Mouse (Mus musculus) lung, embryonic 15.5 days (tissue): Measurements from ENCODE around the gene Srgap3. TPM values are rescaled to one million over a fixed set of nuclear protein-coding genes. Genes with fewer than 3 reads are reported as not detected.

Source experiments
- ATAC-seq: fragments of 200-750 bp; cut with Nextera tagmentation; 2 replicates; pipeline ENCODE4 v1.8.0; 2017; ENCODE audit warnings: moderate number of reproducible peaks, borderline replicate concordance; ENCODE audit not compliant: low FRiP score, low TSS enrichment; ENCODE audit errors: extremely low read depth
- H3K27ac ChIP-seq: fragments of 300-500 bp; sonication (generic); 2 replicates; pipeline ENCODE4 v1.5.1; 2015; ENCODE audit warnings: moderate library complexity, mild to moderate bottlenecking, inconsistent platforms
- H3K27me3 ChIP-seq: fragments of 300-500 bp; sonication (generic); 2 replicates; pipeline ENCODE4 v1.6.1; 2015; ENCODE audit warnings: inconsistent platforms
- H3K36me3 ChIP-seq: fragments of 300-500 bp; sonication (generic); 2 replicates; pipeline ENCODE4 v1.6.1; 2015; ENCODE audit warnings: inconsistent platforms
- H3K4me1 ChIP-seq: fragments of 300-500 bp; sonication (generic); 2 replicates; pipeline ENCODE4 v1.6.1; 2015; ENCODE audit warnings: inconsistent platforms
- H3K4me2 ChIP-seq: fragments of 300-500 bp; sonication (generic); 2 replicates; pipeline ENCODE4 v1.6.1; 2015; ENCODE audit warnings: inconsistent platforms, mild to moderate bottlenecking, moderate library complexity
- H3K4me3 ChIP-seq: fragments of 300-500 bp; sonication (generic); 2 replicates; pipeline ENCODE4 v1.5.1; 2015; ENCODE audit warnings: mild to moderate bottlenecking, inconsistent platforms
- H3K9ac ChIP-seq: fragments of 300-500 bp; sonication (generic); 2 replicates; pipeline ENCODE4 v1.6.1; 2015; ENCODE audit warnings: inconsistent platforms
- H3K9me3 ChIP-seq: fragments of 300-500 bp; sonication (generic); 2 replicates; pipeline ENCODE4 v1.6.1; 2016; ENCODE audit warnings: inconsistent platforms
- WGBS: fragments of 180-500 bp; shearing (Covaris S2); methylation state at CpG from one replicate; pipeline ENCODE4 v1.1.7; 2015; 5-methylcytosine and 5-hydroxymethylcytosine counted together
- polyA plus RNA-seq: library from polyadenylated mRNA; unstranded; fragments of >200 nt; fragmentation: Nextera tagmentation; extraction: Ambion mirVana; gene quantifications from 2 replicates; pipeline ENCODE4 v1.2.1, GENCODE M21; 2015

The Srgap3 gene
- polyA plus RNA-seq, 1 experiment from 2014 or later: 2.5 TPM

DNA sequence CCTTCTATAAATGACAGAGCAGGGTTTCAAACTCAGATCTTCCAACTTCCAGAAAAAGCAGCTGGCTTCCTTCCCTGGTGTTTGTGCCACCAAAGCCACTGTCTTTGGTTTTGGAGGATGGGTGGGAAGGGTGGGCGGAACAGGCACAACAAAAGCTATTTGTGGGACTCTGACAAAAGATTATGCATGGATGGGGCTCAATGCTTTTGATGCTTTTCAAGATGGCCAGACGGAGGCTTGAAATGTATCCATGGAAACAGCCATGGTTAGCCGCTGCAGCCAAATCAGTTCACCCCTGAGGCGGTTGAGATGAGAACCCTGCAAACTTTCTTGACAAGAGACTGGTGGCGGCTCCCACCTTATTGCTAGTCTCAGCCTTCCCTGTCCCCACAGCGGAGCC is 46.8 kb downstream of the Srgap3 start:
- WGBS: 91% methylated on average over 6 of the region's 6 CpGs

GRCm38 (mm10) chr6:112899711-112900110 is 47.4 kb downstream of the Srgap3 start:
- WGBS: 65% methylated on average over 1 of the region's 1 CpGs
- Histone ChIP-seq H3K27me3 (no peaks in the 10 kb centered on the region), H3K27ac (no peak overlapping the region), H3K9me3 (no peaks in the 10 kb centered on the region), H3K4me1 (peaks cover 15% of the 10 kb centered on the region), H3K4me3 (no peak overlapping the region), H3K4me2 (no peak overlapping the region), H3K9ac (no peak overlapping the region), H3K36me3 (no peaks in the 10 kb centered on the region)
- ATAC-seq: no peak

More for the DNA sequence above, 46.8 kb downstream of the Srgap3 start:
- H3K9me3 ChIP-seq: no peaks in the 10 kb centered on the region
- no peaks in the 10 kb centered on the region for H3K27me3 ChIP-seq
- no peak overlapping the region for H3K4me2 ChIP-seq
- ATAC-seq: no peak
- H3K27ac ChIP-seq: no peak overlapping the region
- no peak overlapping the region for H3K4me3 ChIP-seq
- H3K4me1 ChIP-seq: peaks cover 15% of the 10 kb centered on the region
- H3K9ac ChIP-seq: no peak overlapping the region
- H3K36me3 ChIP-seq: no peaks in the 10 kb centered on the region

GRCm38 (mm10) chr6:112899276-112899675 is 47.8 kb downstream of the Srgap3 start:
- Histone ChIP-seq H3K27me3 (no peaks in the 10 kb centered on the region), H3K27ac (no peak overlapping the region), H3K4me1 (peaks cover 15% of the 10 kb centered on the region), H3K36me3 (no peaks in the 10 kb centered on the region), H3K4me3 (no peak overlapping the region), H3K9me3 (no peaks in the 10 kb centered on the region), H3K9ac (no peak overlapping the region), H3K4me2 (no peak overlapping the region)
- WGBS: 66% methylated on average over 5 of the region's 5 CpGs
- ATAC-seq: no peak

DNA sequence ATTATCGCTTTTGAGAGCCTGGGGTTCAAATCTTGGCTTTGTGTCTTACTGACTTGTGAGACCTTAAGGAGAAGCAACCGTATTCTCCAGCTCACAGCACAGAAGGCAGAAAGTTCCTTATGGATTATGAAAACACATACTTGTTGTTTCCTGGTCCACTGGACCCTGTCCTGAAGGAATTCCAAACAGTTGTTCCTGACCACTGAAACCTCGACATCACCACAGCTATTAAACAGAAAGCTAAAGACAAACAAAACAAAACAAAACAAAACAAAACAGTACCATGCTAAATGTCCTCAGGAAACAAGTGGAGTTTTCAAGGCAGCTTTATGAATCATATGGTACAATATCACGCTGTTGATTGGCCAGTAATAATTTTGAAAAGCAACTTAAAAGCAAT is 48.6 kb downstream of the Srgap3 start:
- no peak for ATAC-seq
- H3K4me3 ChIP-seq: no peak overlapping the region

GRCm38 (mm10) chr6:112896372-112896771 is 50.7 kb downstream of the Srgap3 start:
- Histone ChIP-seq H3K36me3 (no peaks in the 10 kb centered on the region), H3K9ac (no peak overlapping the region), H3K4me3 (no peak overlapping the region), H3K27me3 (no peaks in the 10 kb centered on the region), H3K27ac (no peak overlapping the region), H3K4me1 (peaks cover 7% of the 10 kb centered on the region; the same call in 1 of the 2 replicates), H3K4me2 (no peak overlapping the region), H3K9me3 (no peaks in the 10 kb centered on the region)
- no peak for ATAC-seq
- 40% methylated on average over 11 of the region's 11 CpGs for WGBS

More for the DNA sequence above, 48.6 kb downstream of the Srgap3 start:
- Histone ChIP-seq H3K27ac (no peak overlapping the region), H3K27me3 (no peaks in the 10 kb centered on the region), H3K9ac (no peak overlapping the region), H3K36me3 (no peaks in the 10 kb centered on the region), H3K4me2 (no peak overlapping the region), H3K9me3 (no peaks in the 10 kb centered on the region), H3K4me1 (peaks cover 15% of the 10 kb centered on the region)
- WGBS: 48% methylated on average over 4 of the region's 4 CpGs

- no peak for ATAC-seq
- Histone ChIP-seq H3K36me3 (no peaks in the 10 kb centered on the region), H3K4me1 (0 out of 2 replicates have a peak, but pooled peaks cover 3% of the 10 kb centered on the region), H3K9ac (no peak overlapping the region), H3K27ac (no peak overlapping the region), H3K4me2 (no peak overlapping the region), H3K27me3 (no peaks in the 10 kb centered on the region), H3K4me3 (no peak overlapping the region), H3K9me3 (no peaks in the 10 kb centered on the region)
- WGBS: 61% methylated on average over 2 of the region's 2 CpGs
These were observed 56.7 kb downstream of the Srgap3 start for GRCm38 (mm10) chr6:112890331-112890751.

DNA sequence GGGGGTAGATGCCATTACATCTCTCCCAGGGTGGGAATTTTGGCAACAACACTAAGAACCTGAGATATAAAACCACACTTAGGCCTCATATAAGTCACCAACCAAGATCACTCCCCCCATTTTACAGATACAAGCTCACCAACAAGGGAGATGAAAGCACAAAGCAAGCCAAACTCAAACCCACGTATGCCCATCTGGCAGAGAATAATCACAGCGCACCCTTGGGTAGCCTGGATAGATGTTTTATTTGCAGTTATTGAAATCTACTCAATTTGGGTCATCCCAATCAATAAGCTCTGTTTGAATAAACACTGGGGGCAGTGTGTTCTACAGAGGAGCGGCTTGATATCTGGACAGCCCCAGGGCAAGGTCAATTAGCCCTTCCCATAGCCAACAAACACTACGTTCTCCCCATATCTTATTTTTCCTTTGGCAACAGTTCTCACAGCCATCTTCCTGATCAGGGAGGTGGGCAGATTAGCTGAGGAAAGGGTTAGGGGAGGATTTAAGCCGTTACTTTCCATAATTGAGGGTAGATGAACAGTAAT is 63.4 kb downstream of the Srgap3 start:
- Histone ChIP-seq H3K4me2 (no peak overlapping the region), H3K36me3 (no peaks in the 10 kb centered on the region), H3K9ac (no peak overlapping the region), H3K27ac (no peak overlapping the region), H3K9me3 (no peaks in the 10 kb centered on the region), H3K4me3 (no peak overlapping the region), H3K27me3 (no peaks in the 10 kb centered on the region), H3K4me1 (no peaks in the 10 kb centered on the region)
- ATAC-seq: no peak
- 78% methylated on average over 5 of the region's 5 CpGs for WGBS

- Histone ChIP-seq H3K9ac (no peak overlapping the region), H3K4me2 (no peak overlapping the region), H3K4me1 (no peaks in the 10 kb centered on the region), H3K27ac (no peak overlapping the region), H3K27me3 (no peaks in the 10 kb centered on the region), H3K4me3 (no peak overlapping the region), H3K9me3 (no peaks in the 10 kb centered on the region), H3K36me3 (no peaks in the 10 kb centered on the region)
- ATAC-seq: no peak
- 42% methylated on average over 5 of the region's 5 CpGs for WGBS
These were observed 67.0 kb downstream of the Srgap3 start for GRCm38 (mm10) chr6:112880048-112880534.

DNA sequence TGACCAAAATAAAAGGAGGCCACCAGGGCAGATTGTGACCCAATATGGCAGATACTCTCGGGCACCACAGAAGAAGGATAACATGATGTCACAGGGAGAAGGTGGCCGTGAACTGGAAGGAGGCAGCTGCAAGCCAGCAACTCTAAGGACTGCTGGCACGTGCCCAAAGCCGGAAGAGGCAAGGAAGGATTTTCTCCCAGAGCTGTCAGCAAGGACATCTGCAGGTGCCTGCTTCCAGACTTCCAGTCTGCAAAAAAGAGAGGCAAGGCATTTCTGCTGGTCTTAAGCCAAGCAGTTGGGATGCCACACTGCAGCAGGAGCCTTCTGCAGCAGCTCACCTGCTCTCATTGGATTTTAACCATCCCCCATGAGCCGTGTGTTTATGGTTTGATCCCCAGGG is 67.9 kb downstream of the Srgap3 start:
- H3K9me3 ChIP-seq: no peaks in the 10 kb centered on the region
- H3K4me1 ChIP-seq: no peaks in the 10 kb centered on the region
- no peak for ATAC-seq
- H3K36me3 ChIP-seq: no peaks in the 10 kb centered on the region
- H3K4me3 ChIP-seq: no peak overlapping the region
- no peaks in the 10 kb centered on the region for H3K27me3 ChIP-seq
- 60% methylated on average over 5 of the region's 5 CpGs for WGBS
- H3K9ac ChIP-seq: no peak overlapping the region
- no peak overlapping the region for H3K27ac ChIP-seq
- no peak overlapping the region for H3K4me2 ChIP-seq

DNA sequence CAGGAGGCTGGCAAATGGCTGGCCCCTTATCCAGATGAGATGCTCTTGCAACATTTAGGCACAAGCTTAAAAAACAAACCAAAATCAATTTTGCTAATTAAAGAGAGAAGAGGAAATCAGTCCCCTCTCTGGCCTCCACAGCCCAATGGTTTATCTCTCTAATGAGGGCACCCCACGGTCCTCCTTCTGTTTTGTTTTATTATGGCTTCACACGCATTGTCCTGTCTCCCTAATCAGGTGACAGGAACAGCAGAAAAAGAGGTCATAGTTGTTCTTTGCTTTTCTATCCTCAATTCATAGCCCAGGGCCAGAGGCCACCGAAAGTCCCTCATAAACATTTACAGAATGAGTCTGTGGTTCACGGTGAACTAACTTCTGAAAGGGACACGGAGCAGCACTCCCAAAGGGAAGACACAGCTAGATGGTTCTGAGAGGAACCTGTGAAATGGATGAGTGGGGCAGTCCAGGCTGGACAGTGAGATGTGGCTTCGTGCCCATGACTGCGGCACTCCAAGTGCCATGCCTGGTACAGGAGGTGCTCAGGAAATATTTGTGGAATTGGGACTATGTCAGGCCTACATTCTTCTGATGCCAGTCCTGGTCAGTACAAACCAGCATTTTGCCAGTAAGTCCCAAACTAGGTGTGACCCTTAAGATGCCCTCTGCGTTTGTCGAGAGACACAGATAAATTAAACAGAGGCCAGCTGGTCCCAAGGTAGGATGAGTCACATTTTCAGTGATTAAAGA is 73.8 kb downstream of the Srgap3 start:
- WGBS: 65% methylated on average over 9 of the region's 9 CpGs
- H3K4me2 ChIP-seq: no peak overlapping the region
- no peak for ATAC-seq
- no peak overlapping the region for H3K9ac ChIP-seq
- no peaks in the 10 kb centered on the region for H3K27me3 ChIP-seq
- H3K4me3 ChIP-seq: no peak overlapping the region
- no peak overlapping the region for H3K27ac ChIP-seq
- no peaks in the 10 kb centered on the region for H3K36me3 ChIP-seq
- H3K4me1 ChIP-seq: no peaks in the 10 kb centered on the region
- H3K9me3 ChIP-seq: no peaks in the 10 kb centered on the region

GRCm38 (mm10) chr6:112871241-112871780 is 75.8 kb downstream of the Srgap3 start:
- Histone ChIP-seq H3K27me3 (no peaks in the 10 kb centered on the region), H3K36me3 (no peaks in the 10 kb centered on the region), H3K4me2 (no peak overlapping the region), H3K9me3 (no peaks in the 10 kb centered on the region), H3K4me3 (no peak overlapping the region), H3K4me1 (no peaks in the 10 kb centered on the region), H3K27ac (no peak overlapping the region), H3K9ac (no peak overlapping the region)
- no peak for ATAC-seq
- WGBS: 77% methylated on average over 7 of the region's 7 CpGs

DNA sequence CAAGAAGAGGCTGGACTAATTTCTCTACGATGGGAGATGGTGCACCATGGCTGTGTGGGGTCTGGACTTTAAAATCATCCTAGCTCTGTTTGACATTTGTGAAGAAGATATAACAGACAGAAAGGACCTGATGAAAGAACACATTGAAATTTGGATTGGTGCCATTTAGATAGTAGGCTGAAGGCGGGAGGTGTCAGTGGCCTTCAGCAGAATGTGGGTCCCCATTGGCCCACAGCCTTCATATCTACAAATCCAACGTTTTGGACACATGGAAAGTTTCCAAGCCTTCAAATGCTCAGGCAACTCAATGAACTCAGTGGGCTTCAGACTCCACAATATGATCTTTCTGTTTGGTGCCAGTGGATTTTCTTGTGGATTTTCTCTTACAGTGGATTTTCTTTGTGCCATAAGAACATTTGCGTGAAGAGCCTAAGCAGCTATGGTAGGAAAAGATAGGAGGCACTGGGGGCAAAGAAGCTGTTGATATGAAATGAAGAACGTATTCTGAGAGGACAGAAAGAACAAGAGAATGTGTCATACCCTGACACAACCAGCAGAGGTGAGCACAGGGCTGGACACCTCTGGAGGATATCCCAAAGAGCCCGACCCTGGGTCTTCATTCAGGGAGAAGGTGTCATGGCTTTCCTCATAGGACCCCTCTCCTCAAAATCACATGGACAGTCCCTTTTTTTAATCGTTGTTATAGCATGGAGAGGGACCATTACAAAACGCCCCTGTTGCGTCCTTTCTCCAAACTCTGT is 78.7 kb downstream of the Srgap3 start:
- 72% methylated on average over 9 of the region's 9 CpGs for WGBS
- H3K4me3 ChIP-seq: no peak overlapping the region
- H3K4me1 ChIP-seq: peaks cover 12% of the 10 kb centered on the region
- H3K27me3 ChIP-seq: no peaks in the 10 kb centered on the region
- H3K4me2 ChIP-seq: no peak overlapping the region
- H3K36me3 ChIP-seq: no peaks in the 10 kb centered on the region
- H3K9me3 ChIP-seq: no peaks in the 10 kb centered on the region
- ATAC-seq: no peak
- H3K27ac ChIP-seq: no peak overlapping the region
- no peak overlapping the region for H3K9ac ChIP-seq
